Mouse (Mus musculus) bone marrow, adult 2 months (tissue): Measurements from ENCODE around the gene Gm527. TPM values are rescaled to one million over a fixed set of nuclear protein-coding genes. Genes with fewer than 3 reads are reported as not detected.
A peak's percentile ranks its signal among the peaks of the same experiment; 100 is the strongest.

Experiments
- H3K27ac ChIP-seq: fragments of 200-500 bp; 2 replicates; pipeline ENCODE4 v1.5.1; 2012; ENCODE audit warnings: low read depth, mild to moderate bottlenecking, control low read depth, inconsistent platforms, low read length; ENCODE audit not compliant: control insufficient read depth, poor library complexity, insufficient read depth
- H3K4me1 ChIP-seq: fragments of 200-500 bp; 2 replicates; pipeline ENCODE4 v1.6.1; 2011; ENCODE audit warnings: low read length; ENCODE audit not compliant: control insufficient read depth, insufficient read depth
- H3K4me3 ChIP-seq: fragments of 200-500 bp; replicated peaks from 2 replicates; pipeline ENCODE3; 2011; ENCODE audit warnings: mild to moderate bottlenecking, low read depth, low read length, control low read depth; ENCODE audit not compliant: control insufficient read depth
- CTCF ChIP-seq: fragments of 200-500 bp; IDR thresholded peaks from 2 replicates; pipeline ENCODE4 v1.5.1; 2011; ENCODE audit warnings: low read length, control low read depth; ENCODE audit not compliant: control insufficient read depth, insufficient read depth
- POLR2A ChIP-seq: fragments of 200-500 bp; IDR thresholded peaks from 2 replicates; pipeline ENCODE4 v1.6.1; 2011; ENCODE audit warnings: low read depth, mild to moderate bottlenecking, control low read depth, low read length, borderline replicate concordance; ENCODE audit not compliant: control insufficient read depth
- WGBS: fragments of 180-500 bp; shearing (Covaris S2); methylation state at CpG from one replicate; pipeline ENCODE4 v1.1.7; 2018; 5-methylcytosine and 5-hydroxymethylcytosine counted together
- polyA plus RNA-seq: library from polyadenylated mRNA; stranded (reverse); fragments of >200 nt; gene quantifications from 2 replicates; pipeline ENCODE4 v1.2.4, GENCODE M21; 2011; ENCODE audit warnings: low replicate concordance; ENCODE audit not compliant: missing spikeins, insufficient read depth, insufficient read length

The Gm527 gene
- polyA plus RNA-seq, 1 experiment, result 3.3 TPM

DNA sequence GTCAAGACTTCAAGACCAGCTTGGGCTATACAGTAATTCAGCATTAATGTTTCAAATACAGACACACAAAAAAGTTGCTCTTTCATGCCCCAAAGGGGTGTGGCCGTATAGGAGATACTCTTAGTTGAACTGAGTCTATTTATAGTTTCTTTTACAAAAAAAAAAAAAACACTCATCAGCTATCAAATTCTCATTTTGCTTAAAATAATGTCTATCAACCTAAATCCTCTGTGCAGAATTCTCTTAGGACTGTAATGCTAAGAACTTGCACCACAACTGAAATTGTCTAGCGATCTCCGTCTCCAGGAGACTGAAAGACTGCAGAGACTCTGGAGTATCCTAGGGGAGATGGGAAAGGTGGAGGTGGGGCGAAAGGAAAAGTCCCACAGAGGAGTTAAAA lies 46.9 kb downstream of the Gm527 start:
- no peak overlapping the region for H3K27ac ChIP-seq
- TF ChIP-seq POLR2A (no peak), CTCF (no peak)
- 11% methylated on average over 4 of the region's 4 CpGs for WGBS

DNA sequence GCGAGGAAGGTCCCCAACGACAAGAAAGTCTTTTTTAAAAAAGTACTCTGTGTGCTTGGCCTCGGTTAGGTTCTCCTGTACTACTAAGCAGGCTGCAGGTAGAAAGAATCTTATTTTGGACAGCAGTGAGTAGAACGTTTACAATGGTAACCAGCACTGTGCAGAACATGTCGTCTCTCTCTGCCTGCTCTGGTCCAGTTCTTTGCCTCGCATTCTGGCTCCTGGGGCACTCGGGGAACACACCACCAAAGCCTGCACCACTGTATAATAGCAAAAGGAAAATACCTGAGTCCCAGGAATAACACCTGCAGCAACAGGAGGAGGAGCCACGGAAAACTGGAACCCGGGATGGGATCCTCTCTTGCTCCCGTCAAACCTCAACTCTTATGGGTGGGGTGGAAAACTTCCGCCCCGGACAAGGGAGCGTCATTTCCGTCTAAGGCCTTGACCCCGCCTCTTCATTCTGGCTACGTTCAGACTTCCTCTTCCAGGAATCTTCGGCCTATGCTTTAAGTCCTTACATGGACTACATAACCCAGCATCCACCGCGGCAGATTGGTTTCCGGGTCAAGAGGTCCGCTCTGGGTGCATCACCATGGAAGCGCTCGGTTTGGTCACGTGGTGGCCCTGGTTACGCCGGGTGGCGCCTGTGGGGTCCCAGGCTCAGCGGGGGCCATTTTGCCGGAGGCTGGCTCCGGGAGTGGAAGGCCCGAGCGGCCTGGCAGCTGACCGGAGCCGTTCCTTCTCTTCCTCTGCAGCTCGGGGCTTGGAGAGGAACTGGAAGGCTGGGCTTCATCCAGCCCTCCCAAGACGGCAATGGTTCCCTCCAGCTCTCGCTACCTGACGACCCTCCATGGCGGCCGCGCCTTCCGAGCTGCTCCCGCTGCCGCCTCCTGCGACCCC lies 47.7 kb downstream of the Gm527 start, which contains the start of the genes Klhl28 and Togaram1:
Gene Klhl28, minus strand, starts transcription at position 411 of the 903 bp plus-strand sequence.
Gene Togaram1, plus strand, starts transcription at position 681 of the 903 bp plus-strand sequence.
- H3K4me1 ChIP-seq, result peaks cover 2% of the 10 kb centered on the region; the same call in 1 of the 2 replicates
- H3K4me3 ChIP-seq, result peak within 1 kb of the TSS; percentile 95
- TF ChIP-seq CTCF, result no peak
- TF ChIP-seq POLR2A, result peak; percentile 84; the same call in 1 of the 2 replicates
- WGBS, result under 1% methylated on average over 45 of the region's 45 CpGs
- H3K27ac ChIP-seq, result peak within 1 kb of the TSS; percentile 71

More for the DNA sequence above, 46.9 kb downstream of the Gm527 start:
- Histone ChIP-seq H3K4me1 (peaks cover 2% of the 10 kb centered on the region; the same call in 1 of the 2 replicates), H3K4me3 (peak overlapping the region; percentile 95)

GRCm38 (mm10) chr12:64966101-64966631 lies 48.5 kb downstream of the Gm527 start:
- peaks cover 2% of the 10 kb centered on the region; the same call in 1 of the 2 replicates for H3K4me1 ChIP-seq
- under 1% methylated on average over 44 of the region's 44 CpGs for WGBS
- no peak for TF ChIP-seq CTCF
- no peak for TF ChIP-seq POLR2A
- H3K4me3 ChIP-seq, result peak overlapping the region; percentile 95
- peak overlapping the region; percentile 71 for H3K27ac ChIP-seq

DNA sequence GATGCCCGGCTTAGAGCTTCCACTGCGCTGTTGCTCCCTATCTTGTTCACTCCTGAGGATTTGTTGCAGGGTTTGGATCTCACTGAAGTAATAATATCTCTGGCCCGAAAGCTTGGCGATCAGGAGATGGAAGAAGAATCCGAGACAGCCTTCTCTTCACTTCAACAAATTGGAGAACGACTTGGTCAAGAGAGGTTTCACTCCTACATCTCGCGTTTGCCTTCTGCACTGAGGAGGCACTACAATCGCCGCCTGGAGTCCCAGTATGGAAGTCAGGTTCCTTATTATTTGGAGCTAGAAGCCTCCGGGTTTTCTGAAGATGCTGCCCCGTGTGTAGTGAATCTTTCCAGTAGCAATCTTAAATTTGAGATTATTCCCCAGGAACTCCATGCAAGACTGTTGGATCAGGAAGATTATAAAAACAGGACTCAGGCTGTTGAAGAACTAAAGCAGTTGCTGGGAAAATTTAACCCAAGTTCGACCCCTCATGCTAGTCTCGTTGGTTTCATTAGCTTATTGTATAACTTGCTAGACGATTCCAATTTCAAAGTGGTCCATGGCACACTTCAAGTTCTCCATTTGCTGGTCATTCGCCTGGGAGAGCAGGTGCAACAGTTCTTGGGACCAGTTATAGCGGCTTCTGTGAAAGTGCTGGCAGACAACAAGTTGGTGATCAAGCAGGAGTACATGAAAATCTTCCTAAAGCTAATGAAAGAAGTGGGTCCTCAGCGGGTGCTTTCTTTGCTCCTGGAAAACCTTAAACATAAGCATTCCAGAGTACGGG lies 49.1 kb downstream of the Gm527 start:
- Histone ChIP-seq H3K4me1 (peaks cover 2% of the 10 kb centered on the region; the same call in 1 of the 2 replicates), H3K27ac (peak overlapping the region; percentile 71), H3K4me3 (peak overlapping the region; percentile 95)
- under 1% methylated on average over 19 of the region's 19 CpGs for WGBS
- TF ChIP-seq POLR2A (no peak), CTCF (no peak)

- Histone ChIP-seq H3K27ac (no peak overlapping the region), H3K4me3 (peak overlapping the region; percentile 46), H3K4me1 (peaks cover 2% of the 10 kb centered on the region; the same call in 1 of the 2 replicates)
- 4% methylated on average over 9 of the region's 9 CpGs for WGBS
- TF ChIP-seq CTCF, result no peak
- TF ChIP-seq POLR2A, result no peak
Measured at GRCm38 (mm10) chr12:64967470-64967869, 49.8 kb downstream of the Gm527 start.

DNA sequence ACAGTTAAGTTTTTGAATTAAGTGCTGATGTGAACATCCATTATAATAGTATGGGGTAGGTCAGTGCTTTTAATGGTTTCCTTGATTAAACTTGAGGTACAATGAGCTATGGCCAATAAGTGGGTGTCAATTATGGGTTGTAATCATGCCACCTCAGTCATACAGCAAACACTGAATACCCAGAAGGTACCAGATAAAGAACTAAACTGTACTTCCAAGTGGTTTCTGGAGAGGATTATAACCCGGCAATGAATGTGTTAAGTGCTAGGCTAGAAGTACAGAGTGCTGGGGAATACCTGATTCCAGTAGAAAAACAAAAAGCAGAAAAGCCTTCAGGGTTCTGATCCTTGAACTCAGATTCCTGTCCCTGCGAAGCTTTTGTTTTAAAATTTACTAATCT lies 50.4 kb downstream of the Gm527 start:
- peaks cover 2% of the 10 kb centered on the region; the same call in 1 of the 2 replicates for H3K4me1 ChIP-seq
- H3K27ac ChIP-seq, result no peak overlapping the region
- no peak for TF ChIP-seq POLR2A
- TF ChIP-seq CTCF, result no peak
- H3K4me3 ChIP-seq, result no peak overlapping the region
- WGBS, result 8% methylated on average over 2 of the region's 2 CpGs

- TF ChIP-seq POLR2A, result no peak
- TF ChIP-seq CTCF, result no peak
- Histone ChIP-seq H3K4me3 (no peak overlapping the region), H3K4me1 (peaks cover 2% of the 10 kb centered on the region; the same call in 1 of the 2 replicates), H3K27ac (no peak overlapping the region)
Measured at GRCm38 (mm10) chr12:64971399-64971798, 53.7 kb downstream of the Gm527 start.

DNA sequence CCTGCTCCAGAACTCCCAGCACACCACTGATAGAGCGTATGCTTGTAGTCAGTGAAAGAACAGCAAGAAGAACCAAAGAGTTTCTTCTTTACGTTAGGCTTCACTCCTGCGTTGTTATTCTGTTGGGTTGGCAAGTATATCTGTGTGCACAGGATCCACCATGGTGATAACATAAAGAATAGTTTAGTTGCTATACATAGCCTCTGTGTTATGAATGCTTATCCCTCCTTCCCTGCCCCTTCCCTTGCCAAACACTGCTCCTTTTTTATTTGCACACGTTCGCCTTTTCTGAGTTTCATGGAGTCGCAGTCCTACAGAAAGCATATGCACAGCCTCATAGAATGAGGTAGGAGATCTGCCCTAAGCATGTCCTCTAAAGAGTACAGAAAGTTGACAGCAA lies 54.4 kb downstream of the Gm527 start:
- peaks cover 2% of the 10 kb centered on the region; the same call in 1 of the 2 replicates for H3K4me1 ChIP-seq
- no peak for TF ChIP-seq POLR2A
- no peak for TF ChIP-seq CTCF
- WGBS, result 72% methylated on average over 6 of the region's 6 CpGs
- no peak overlapping the region for H3K4me3 ChIP-seq
- H3K27ac ChIP-seq, result no peak overlapping the region

Other genes with a start within 250 kb of the Gm527 start
- gene Klhl28, start 47.6 kb downstream of the Gm527 start, polyA plus RNA-seq, result 2.5 and 3.9 TPM in 2 replicates
- 7.0 and 7.1 TPM in 2 replicates for gene Togaram1, start 47.9 kb downstream of the Gm527 start, polyA plus RNA-seq
- 15.9 and 22.2 TPM in 2 replicates for gene Prpf39, start 118.4 kb downstream of the Gm527 start, polyA plus RNA-seq
- 41.2 and 73.8 TPM in 2 replicates for gene Fkbp3, start 156.1 kb downstream of the Gm527 start, polyA plus RNA-seq
- 2.7 and 5.1 TPM in 2 replicates for gene Fancm, start 157.7 kb downstream of the Gm527 start, polyA plus RNA-seq